ENCODE assay signal across 9 mouse cellular contexts in the genomic region with DNA sequence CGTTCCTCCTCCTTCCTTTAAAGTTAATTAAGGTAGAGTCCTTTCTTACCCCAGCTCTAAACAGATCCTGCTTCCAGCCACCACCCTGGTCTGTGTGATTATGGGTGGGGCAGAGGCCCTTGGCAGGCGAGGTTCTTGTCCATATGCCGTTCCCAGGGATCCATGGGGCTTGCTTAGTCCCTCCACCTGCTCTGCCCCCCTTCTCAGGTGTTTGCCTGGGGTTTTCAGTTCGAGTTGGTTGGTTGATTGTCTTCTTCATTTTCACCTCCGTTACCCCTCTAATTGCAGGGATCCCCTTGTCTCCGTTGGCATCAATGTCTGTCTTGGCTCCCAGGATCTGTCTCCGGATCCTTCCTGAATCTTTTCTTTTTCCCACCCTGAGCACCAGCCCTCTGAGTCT. TPM values are rescaled to one million over a fixed set of nuclear protein-coding genes. Genes with fewer than 3 reads are reported as not detected.
DNase-seq lines count a peak whose midpoint lies in the region; ATAC-seq and TF ChIP-seq lines count a peak whose summit lies in the region.
"Had no signal": no experiment of that assay in that cellular context is flagged by ENCODE, and none has a peak within 500 bp of the region (broad histone marks: within the 10 kb centered on the region; RNA-seq: fewer than 3 reads in every experiment).

No protein-coding gene starts in this region.

- dilution Hi-C loops in CH12.LX (cut with MboI; ENCODE audit: extremely low pct_ligation_motif_present, extremely low pct_unique_long_range_greater_than_20kb, low sequenced_read_pairs), result no loop called here

- H3K9me3 ChIP-seq in CH12.LX (replicated peaks; ENCODE audit: low read length), result no peaks in the 10 kb centered on the region
- H3K9me3 ChIP-seq in forebrain, embryonic 12.5 days, result no peaks in the 10 kb centered on the region
- H3K9me3 ChIP-seq in liver, embryonic 13.5 days (replicated peaks), result no peaks in the 10 kb centered on the region

- TF ChIP-seq POLR2A in CH12.LX (IDR thresholded peaks at IDR 0.05; ENCODE audit: low read depth, low read length), result no peak

- peak overlapping the region; percentile 76 for H3K9ac ChIP-seq in CH12.LX (ENCODE audit: insufficient read depth, low read depth)
- peak overlapping the region; percentile 80 for H3K9ac ChIP-seq in forebrain, embryonic 12.5 days
- H3K9ac ChIP-seq in liver, embryonic 13.5 days, result peak overlapping the region; percentile 88

- WGBS in forebrain, embryonic 12.5 days, result 63% methylated on average over 7 of the region's 7 CpGs
- 53% methylated on average over 7 of the region's 7 CpGs for WGBS in liver, embryonic 13.5 days (ENCODE audit: insufficient replicate concordance)

- H3K79me2 ChIP-seq in CH12.LX (replicated peaks; ENCODE audit: control insufficient read depth, extremely low read depth, insufficient read depth, poor library complexity, severe bottlenecking), result peaks cover 8% of the 10 kb centered on the region; the same call in 1 of the 2 replicates

- H3K4me3 ChIP-seq in gastrocnemius, adult 2 months, result peak overlapping the region; percentile 94
- H3K4me3 ChIP-seq in CH12.LX (replicated peaks in 1 of 3; ENCODE audit: low read depth in 2 of 3, low read length in 2 of 3, poor library complexity in 1 of 3), result peak overlapping the region in 2 of 3 experiments; percentile 87 to 88
- peak overlapping the region; percentile 83 for H3K4me3 ChIP-seq in forebrain, embryonic 12.5 days (replicated peaks)
- peak overlapping the region; percentile 79 for H3K4me3 ChIP-seq in liver, embryonic 13.5 days (replicated peaks)

- intact Hi-C loops in gastrocnemius, adult 2 months (cut with DNase I), result loop anchor here (5.0 kb wide), 1 partner anchor 64 kb away; no protein-coding TSS in a partner anchor

- H3K4me1 ChIP-seq in CH12.LX (ENCODE audit: control insufficient read depth in 1 of 2, insufficient read depth in 2 of 2), result peaks cover 16 to 56% of the 10 kb centered on the region in 2 experiments; a peak in 3 of 4 replicates
- H3K4me1 ChIP-seq in forebrain, embryonic 12.5 days, result peaks cover 40% of the 10 kb centered on the region
- H3K4me1 ChIP-seq in liver, embryonic 13.5 days (replicated peaks), result peaks cover 53% of the 10 kb centered on the region

- no peak for DNase-seq in gastrocnemius, adult 2 months
- no peak for DNase-seq in gastrocnemius, adult 18-20 months (ENCODE audit: low spot score)
- no peak for DNase-seq in CH12.LX (ENCODE audit: extremely low read depth)
- DNase-seq in liver, embryonic 13.5 days, result no peak
- DNase-seq in right cerebral cortex, postnatal 36 days (ENCODE audit: low spot score in 2 of 2), result no peak
- DNase-seq in layer of hippocampus, adult 9-11 months, result no peak
- no peak for DNase-seq in ovary, postnatal 14 days (ENCODE audit: low spot score)
- DNase-seq: B cell, adult 2 months had no signal

- no peak for TF ChIP-seq EP300 in CH12.LX (IDR thresholded peaks at IDR 0.05; ENCODE audit: low read length)

- peaks cover 0 to 43% of the 10 kb centered on the region in 2 experiments for H3K36me3 ChIP-seq in CH12.LX (replicated peaks in 1 of 2; ENCODE audit: control insufficient read depth in 1 of 2, insufficient read depth in 1 of 2, low read length in 1 of 2)
- H3K36me3 ChIP-seq in forebrain, embryonic 12.5 days (replicated peaks), result peaks cover 6% of the 10 kb centered on the region; the same call in 1 of the 2 replicates
- H3K36me3 ChIP-seq in liver, embryonic 13.5 days, result peaks cover 5% of the 10 kb centered on the region; the same call in 1 of the 2 replicates

- TF ChIP-seq CTCF in gastrocnemius, adult 2 months (IDR thresholded peaks at IDR 0.05), result no peak
- no peak for TF ChIP-seq CTCF in CH12.LX (conservative IDR thresholded peaks at IDR 0.05 in 1 of 2, IDR thresholded peaks at IDR 0.05 in 1 of 2; ENCODE audit: low read depth in 2 of 2, low read length in 2 of 2)

- in situ Hi-C loops in CH12.LX (cut with MboI; ENCODE audit: low pct_ligation_motif_present, low pct_unique_long_range_greater_than_20kb, low sequenced_read_pairs), result no loop called here

- no peak for TF ChIP-seq RAD21 in CH12.LX (IDR thresholded peaks at IDR 0.05; ENCODE audit: low read depth, low read length)

- H3K27me3 ChIP-seq in CH12.LX (replicated peaks), result no peaks in the 10 kb centered on the region
- H3K27me3 ChIP-seq in forebrain, embryonic 12.5 days, result no peaks in the 10 kb centered on the region
- no peaks in the 10 kb centered on the region for H3K27me3 ChIP-seq in liver, embryonic 13.5 days

- ATAC-seq in forebrain, embryonic 12.5 days (ENCODE audit: low FRiP score), result no peak
- no peak for ATAC-seq in liver, embryonic 13.5 days (ENCODE audit: low read depth)

- peak overlapping the region; percentile 76 for H3K4me2 ChIP-seq in CH12.LX (ENCODE audit: insufficient read depth, low read depth, poor library complexity, severe bottlenecking)
- H3K4me2 ChIP-seq in forebrain, embryonic 12.5 days, result peak overlapping the region; percentile 91
- H3K4me2 ChIP-seq in liver, embryonic 13.5 days, result peak overlapping the region; percentile 99

- H3K27ac ChIP-seq in gastrocnemius, adult 2 months, result peak overlapping the region; percentile 87; the same call in 1 of the 2 replicates
- no peak overlapping the region for H3K27ac ChIP-seq in CH12.LX (ENCODE audit: insufficient read depth, low read depth)
- no peak overlapping the region for H3K27ac ChIP-seq in forebrain, embryonic 12.5 days
- H3K27ac ChIP-seq in liver, embryonic 13.5 days, result peak overlapping the region; percentile 73; the same call in 1 of the 2 replicates

TF ChIP-seq in CH12.LX, 34 proteins besides CTCF, POLR2A, EP300 and RAD21:
- no peak for TF ChIP-seq USF1 (IDR thresholded peaks at IDR 0.05; ENCODE audit: low read depth, low read length)
- no peak for TF ChIP-seq SMC3 (IDR thresholded peaks at IDR 0.05; ENCODE audit: low read depth, low read length)
- TF ChIP-seq ZMIZ1 (IDR thresholded peaks at IDR 0.05; ENCODE audit: low read depth, low read length), result no peak
- no peak for TF ChIP-seq ZC3H11A (IDR thresholded peaks at IDR 0.05; ENCODE audit: low read depth, low read length)
- no peak for TF ChIP-seq JUN (IDR thresholded peaks at IDR 0.05; ENCODE audit: insufficient read depth, low read depth, low read length)
- TF ChIP-seq UBTF (IDR thresholded peaks at IDR 0.05; ENCODE audit: low read depth, low read length), result no peak
- TF ChIP-seq USF2 (conservative IDR thresholded peaks at IDR 0.05; ENCODE audit: low read depth, low read length), result no peak
- no peak for TF ChIP-seq MAFK (IDR thresholded peaks at IDR 0.05; ENCODE audit: insufficient replicate concordance, low read length)
- TF ChIP-seq IRF4 (IDR thresholded peaks at IDR 0.05; ENCODE audit: low read depth, low read length), result no peak
- TF ChIP-seq GABPA (IDR thresholded peaks at IDR 0.05; ENCODE audit: insufficient replicate concordance, low read depth, low read length), result no peak
- no peak for TF ChIP-seq TBP (conservative IDR thresholded peaks at IDR 0.05; ENCODE audit: low read depth, low read length)
- TF ChIP-seq ETS1 (conservative IDR thresholded peaks at IDR 0.05; ENCODE audit: low read depth, low read length), result no peak
- no peak for TF ChIP-seq NRF1 (IDR thresholded peaks at IDR 0.05; ENCODE audit: low read depth, low read length)
- TF ChIP-seq MXI1 (IDR thresholded peaks at IDR 0.05; ENCODE audit: low read depth, low read length), result no peak
- TF ChIP-seq ELF1 (IDR thresholded peaks at IDR 0.05; ENCODE audit: low read depth, low read length), result no peak
TF ChIP-seq in CH12.LX: peak in this region for 0.

RNA-seq across cellular contexts. Expression of a gene that starts 1.2 kb away (rescaled TPM):
- 1 to 10 TPM; 2.8 to 3.3 TPM for total RNA-seq in gastrocnemius, adult 2 months (2021)
- total RNA-seq in gastrocnemius, adult 18-20 months (2021), result 1 to 10 TPM; 2.4 to 5.0 TPM
- total RNA-seq in CH12.LX (2012; rRNA removed), result 21.3 and 24.9 TPM in 2 replicates
- total RNA-seq in CH12.LX (2014; rRNA removed), result 34.5 and 48.8 TPM in 2 replicates
- polyA plus RNA-seq in CH12.LX (2012; ENCODE audit: insufficient read length, low read depth), result 39.8 and 58.3 TPM in 2 replicates
- 54.8 and 62.3 TPM in 2 replicates for polyA plus RNA-seq in forebrain, embryonic 12.5 days (2016; fragmentation: Nextera tagmentation; extraction: Ambion mirVana)
- 17.5 and 17.9 TPM in 2 replicates for polyA plus RNA-seq in liver, embryonic 13.5 days (2015; fragmentation: Nextera tagmentation; extraction: Ambion mirVana)

RNA-seq across cellular contexts. Expression of a gene that starts 35.4 kb away (rescaled TPM):
- 1 to 10 TPM; 2.5 to 3.9 TPM for total RNA-seq in gastrocnemius, adult 2 months (2021)
- total RNA-seq in gastrocnemius, adult 18-20 months (2021), result 1 to 10 TPM; 2.6 to 3.2 TPM
- total RNA-seq in CH12.LX (2012; rRNA removed) (48.4 and 49.6 TPM in 2 replicates), CH12.LX (2014; rRNA removed) (30.1 and 37.7 TPM in 2 replicates)
- polyA plus RNA-seq in CH12.LX (2012; ENCODE audit: insufficient read length, low read depth), result 147 and 164 TPM in 2 replicates
- 37.4 and 43.0 TPM in 2 replicates for polyA plus RNA-seq in forebrain, embryonic 12.5 days (2016; fragmentation: Nextera tagmentation; extraction: Ambion mirVana)
- 30.7 and 31.8 TPM in 2 replicates for polyA plus RNA-seq in liver, embryonic 13.5 days (2015; fragmentation: Nextera tagmentation; extraction: Ambion mirVana)

RNA-seq across cellular contexts. Expression of a gene that starts 42.9 kb away (rescaled TPM):
- total RNA-seq in gastrocnemius, adult 2 months (2021), result 1 to 10 TPM; 4.3 to 4.4 TPM
- total RNA-seq in gastrocnemius, adult 18-20 months (2021), result 1 to 10 TPM; 4.5 to 5.1 TPM
- total RNA-seq in CH12.LX (2012; rRNA removed) (21.0 and 23.8 TPM in 2 replicates), CH12.LX (2014; rRNA removed) (22.7 and 26.0 TPM in 2 replicates)
- polyA plus RNA-seq in CH12.LX (2012; ENCODE audit: insufficient read length, low read depth), result 33.0 and 36.9 TPM in 2 replicates
- 16.5 and 17.1 TPM in 2 replicates for polyA plus RNA-seq in forebrain, embryonic 12.5 days (2016; fragmentation: Nextera tagmentation; extraction: Ambion mirVana)
- polyA plus RNA-seq in liver, embryonic 13.5 days (2015; fragmentation: Nextera tagmentation; extraction: Ambion mirVana), result 5.8 and 6.2 TPM in 2 replicates

RNA-seq across cellular contexts. Expression of a gene that starts 54.8 kb away (rescaled TPM):
- under 1 TPM; 0.20 to 0.56 TPM for total RNA-seq in gastrocnemius, adult 2 months (2021)
- total RNA-seq in gastrocnemius, adult 18-20 months (2021), result 1 to 10 TPM; 1.7 to 5.7 TPM
- total RNA-seq in CH12.LX (2012; rRNA removed) (not detected in 2 replicates), CH12.LX (2014; rRNA removed) (not detected in 2 replicates)
- not detected in 2 replicates for polyA plus RNA-seq in CH12.LX (2012; ENCODE audit: insufficient read length, low read depth)
- polyA plus RNA-seq in forebrain, embryonic 12.5 days (2016; fragmentation: Nextera tagmentation; extraction: Ambion mirVana), result 1.6 and 1.8 TPM in 2 replicates
- polyA plus RNA-seq in liver, embryonic 13.5 days (2015; fragmentation: Nextera tagmentation; extraction: Ambion mirVana), result 0.14 TPM in 1 of 2 replicates, not detected in the other

Comparison
In these comparisons a context has a peak if more than half of its experiments do, and no peak if none do; other contexts are left out.
1. H3K27ac ChIP-seq: peak in gastrocnemius, adult 2 months (single experiment) and liver, embryonic 13.5 days (single experiment); none in CH12.LX (single experiment) and forebrain, embryonic 12.5 days (single experiment).
2. RNA of a gene that starts 35.4 kb away (total RNA-seq): 30.1 to 49.6 TPM in CH12.LX; 2.5 to 3.9 TPM in gastrocnemius, adult 2 months and 2.6 to 3.2 TPM in gastrocnemius, adult 18-20 months; every median in the first group is over 4 times any median in the second.
3. Peak in every context shown above with its lines, with median percentiles within 50 percentile points of each other: H3K4me3 ChIP-seq, H3K4me2 ChIP-seq and H3K9ac ChIP-seq.